Mouse (Mus musculus) common myeloid progenitor, adult 5-6 weeks (primary cell): ENCODE data around the gene Krt27. TPM values are rescaled to one million over a fixed set of nuclear protein-coding genes. Genes with fewer than 3 reads are reported as not detected.
A peak's percentile ranks its signal among the peaks of the same experiment; 100 is the strongest.

Experiments used
- ATAC-seq: replicated peaks from 2 replicates; pipeline ENCODE4 v1.8.0; 2016; ENCODE audit warnings: low read depth, mild to moderate bottlenecking, moderate TSS enrichment, inconsistent platforms; ENCODE audit not compliant: poor library complexity, severe bottlenecking
- total RNA-seq: library from RNA; stranded (forward); fragments of 200-1000, 187-1606 nt; gene quantifications from 2 replicates; pipeline ENCODE4 v1.2.3, GENCODE M21; 2017

Gene Krt27
- total RNA-seq, 1 experiment from 2014 or later = not detected

DNA sequence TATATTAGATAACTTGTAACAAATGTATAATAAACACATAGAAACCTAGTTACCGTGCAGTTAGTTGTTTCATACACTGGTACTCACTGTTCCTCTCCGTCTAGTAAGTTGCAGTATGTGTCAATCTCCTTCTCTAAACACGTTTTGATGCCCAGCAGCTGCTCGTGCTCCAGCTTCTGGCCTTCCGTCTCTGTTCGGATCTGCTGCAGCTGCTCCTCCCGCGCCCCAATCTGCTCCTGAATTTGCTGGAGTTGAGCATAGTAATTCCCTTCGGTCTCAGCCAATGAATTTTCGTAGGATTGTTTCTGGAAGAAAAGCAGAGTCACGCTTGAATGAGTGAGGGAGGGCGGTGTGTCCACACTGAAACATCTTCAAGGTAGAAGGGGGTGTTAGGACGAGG, 17.5 kb downstream of the Krt27 start:
- ATAC-seq = no peak

DNA sequence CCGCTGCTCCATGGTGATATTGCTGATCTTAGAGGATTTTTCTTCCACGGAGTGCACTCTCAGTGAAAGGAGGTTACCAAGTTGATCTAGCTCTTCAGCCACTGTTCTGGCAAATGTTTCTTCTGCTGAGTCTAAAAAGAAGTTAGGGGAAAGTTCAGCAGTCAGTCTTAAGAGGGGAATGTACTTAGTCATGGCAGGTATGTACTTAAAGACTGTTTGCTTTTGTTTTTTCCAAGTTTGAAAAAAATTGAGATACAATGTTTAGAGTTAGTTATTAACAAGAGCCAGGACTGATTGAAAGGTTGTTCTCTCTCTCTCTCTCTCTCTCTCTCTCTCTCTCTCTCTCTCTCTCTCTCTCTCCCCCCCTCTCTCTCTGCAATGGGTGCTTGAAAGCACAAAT, 21.2 kb downstream of the Krt27 start:
- no peak for ATAC-seq

DNA sequence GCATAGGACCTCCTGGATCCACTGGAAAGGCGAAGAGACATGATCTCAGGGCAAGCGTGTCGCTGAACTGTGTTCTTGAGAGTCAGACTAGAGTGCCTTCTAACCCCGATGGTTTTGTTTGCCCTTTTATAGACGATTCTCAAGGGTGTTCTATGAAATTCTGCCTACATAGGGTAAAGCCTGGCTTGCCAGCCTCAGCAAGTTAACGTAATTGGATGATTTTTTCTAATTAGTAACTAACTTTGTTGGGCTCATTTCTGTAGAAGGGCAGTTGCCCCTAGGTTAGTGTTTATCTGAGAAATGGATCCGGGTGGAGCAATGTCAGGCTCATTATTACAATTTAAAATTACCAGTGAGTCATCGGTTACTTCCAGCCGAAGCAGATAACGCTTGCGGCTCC, 28.1 kb downstream of the Krt27 start, which contains the start of gene Krt25:
TSS of gene Krt25 (minus strand) at position 101 of the 400 bp plus-strand sequence.
- no peak for ATAC-seq

DNA sequence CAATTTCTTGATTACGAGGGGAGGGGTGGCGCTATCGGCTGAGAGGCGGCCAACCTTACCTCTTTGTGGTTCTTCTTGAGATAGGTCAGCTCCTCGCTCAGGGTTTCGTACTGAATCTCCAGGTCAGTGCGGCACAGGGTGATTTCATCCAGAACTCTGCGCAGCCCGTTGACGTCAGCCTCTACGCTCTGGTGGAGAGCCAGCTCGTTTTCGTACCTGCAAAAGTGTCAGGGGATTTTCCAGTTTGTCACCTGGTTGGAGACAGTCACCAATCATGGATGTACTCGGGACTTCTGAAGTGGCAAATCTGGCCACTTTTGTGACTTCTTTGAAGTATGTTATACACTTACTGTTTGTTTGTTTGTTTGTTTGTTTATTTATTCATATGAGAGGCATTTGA, 29.8 kb downstream of the Krt27 start:
- ATAC-seq = no peak

DNA sequence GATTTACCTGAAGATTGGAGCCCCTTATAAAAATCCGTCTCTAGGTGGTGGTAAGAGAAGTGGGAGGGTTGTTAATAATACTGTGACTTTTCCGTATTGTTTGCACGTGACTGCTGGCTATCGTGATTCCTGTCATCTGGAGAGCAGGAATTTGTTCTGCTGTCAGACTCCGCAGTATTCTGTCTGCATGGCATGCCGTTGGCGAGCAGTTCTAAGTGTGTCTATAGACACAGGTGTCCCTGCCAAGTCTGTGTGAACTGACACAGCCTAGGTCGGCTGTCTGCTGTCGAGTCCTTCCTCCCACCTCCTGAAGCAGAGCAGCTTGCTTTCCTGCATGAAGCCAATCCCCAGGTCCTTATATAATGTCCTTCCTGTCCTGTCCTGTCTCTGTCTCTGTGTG, 31.8 kb downstream of the Krt27 start:
- ATAC-seq = no peak

DNA sequence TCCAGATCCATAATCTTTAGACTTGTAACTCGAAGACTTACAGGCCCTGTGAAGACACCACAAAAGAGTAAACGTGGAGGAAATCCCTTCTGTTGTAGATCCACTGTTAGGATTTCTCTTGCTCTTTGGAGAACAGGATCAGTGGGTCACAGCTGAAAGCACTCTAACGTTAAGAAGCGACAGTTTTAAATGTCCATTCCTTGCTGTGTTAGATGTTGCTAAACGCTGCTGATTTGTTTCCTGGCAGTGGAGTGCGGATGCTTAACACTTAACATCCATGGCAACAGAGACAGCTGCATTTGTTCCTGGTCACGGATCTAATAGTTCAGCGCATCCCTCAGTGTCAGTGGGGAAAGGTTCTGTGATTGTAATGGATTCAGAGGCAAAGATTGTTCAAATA, 34.4 kb downstream of the Krt27 start:
- no peak for ATAC-seq

DNA sequence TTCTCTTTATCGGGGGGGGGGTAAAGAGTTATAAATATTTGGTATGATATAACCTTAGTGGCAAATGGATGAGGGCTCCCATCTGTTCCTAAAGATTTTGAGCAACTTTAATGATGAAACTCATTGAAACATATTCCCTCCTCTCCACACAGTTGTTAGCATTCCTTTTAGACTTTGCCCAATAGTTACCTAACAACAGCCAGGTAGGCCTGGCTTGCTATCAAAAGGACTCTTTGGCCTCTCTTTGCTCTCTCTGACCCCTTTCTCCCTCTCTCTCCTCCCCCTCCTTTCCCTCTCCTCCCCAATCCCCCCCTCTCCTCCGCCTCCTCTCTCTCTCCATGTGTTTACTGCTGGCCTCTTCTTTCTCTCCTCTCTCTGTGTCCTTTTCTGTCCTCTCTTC, 36.3 kb downstream of the Krt27 start:
- ATAC-seq = no peak

DNA sequence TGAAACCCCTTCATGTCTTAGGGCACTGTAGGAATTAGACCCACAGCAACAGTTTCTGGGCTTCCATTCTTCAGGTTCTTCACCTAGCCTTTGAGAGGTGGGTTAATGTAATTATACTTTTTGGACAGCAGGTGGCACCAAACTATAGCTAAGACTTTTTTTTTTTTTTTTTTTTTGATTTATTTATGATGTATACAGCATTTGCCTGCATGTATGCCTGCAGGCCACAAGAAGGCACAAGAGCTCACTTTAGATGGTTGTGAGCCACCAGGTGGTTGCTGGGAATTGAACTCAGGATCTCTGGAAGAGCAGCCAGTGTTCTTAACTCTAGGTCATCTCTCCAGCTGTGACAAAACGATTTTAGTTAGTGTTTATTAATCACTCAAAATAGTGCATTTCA, 40.0 kb downstream of the Krt27 start:
- peak; percentile 68 for ATAC-seq

DNA sequence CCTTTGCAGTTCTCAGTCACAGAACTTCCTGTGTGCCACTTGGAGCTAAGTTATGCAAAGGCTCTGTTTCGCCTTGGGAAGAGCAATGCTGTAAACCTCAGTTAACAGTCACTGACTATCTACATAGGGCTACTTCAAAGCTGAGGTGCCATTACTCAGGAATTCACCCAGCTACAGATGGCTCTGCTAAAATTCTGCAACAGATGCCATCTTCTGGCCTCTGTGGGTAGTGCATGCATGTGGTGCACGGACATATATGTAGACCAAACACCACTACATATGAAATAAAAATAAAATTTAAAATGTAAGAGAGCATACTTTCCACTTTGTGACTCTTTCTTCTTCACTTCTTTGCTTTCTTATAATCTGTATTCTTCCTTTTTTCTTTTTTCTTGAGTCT, 43.3 kb downstream of the Krt27 start:
- ATAC-seq = peak; percentile 84

Other genes starting within 250 kb of the Krt27 start
- not detected in 2 replicates for gene Ccr7, start 196.0 kb downstream of the Krt27 start, total RNA-seq
- 222 and 341 TPM in 2 replicates for gene Smarce1, start 120.1 kb downstream of the Krt27 start, total RNA-seq
- gene Krt222, start 107.0 kb downstream of the Krt27 start, total RNA-seq = not detected in 2 replicates
- not detected in 2 replicates for gene Krt24, start 65.8 kb downstream of the Krt27 start, total RNA-seq
- not detected in 2 replicates for gene Krt25, start 28.2 kb downstream of the Krt27 start, total RNA-seq
- gene Krt26, start 13.1 kb downstream of the Krt27 start, total RNA-seq = not detected in 2 replicates
- gene Krt28, start 23.8 kb upstream of the Krt27 start, total RNA-seq = not detected in 2 replicates
- gene Krt10, start 38.3 kb upstream of the Krt27 start, total RNA-seq = 0.50 TPM in 1 of 2 replicates, not detected in the other
- not detected in 2 replicates for gene Krt12, start 71.2 kb upstream of the Krt27 start, total RNA-seq
- gene Krt20, start 87.0 kb upstream of the Krt27 start, total RNA-seq = not detected in 2 replicates
- gene Krt23, start 142.0 kb upstream of the Krt27 start, total RNA-seq = not detected in 2 replicates
- not detected in 2 replicates for gene Krt39, start 170.2 kb upstream of the Krt27 start, total RNA-seq
- not detected in 2 replicates for gene Krt40, start 192.1 kb upstream of the Krt27 start, total RNA-seq
- gene Krtap3-3, start 199.8 kb upstream of the Krt27 start, total RNA-seq = not detected in 2 replicates
- gene Krtap3-2, start 205.7 kb upstream of the Krt27 start, total RNA-seq = not detected in 2 replicates
- gene Gm11939, start 208.4 kb upstream of the Krt27 start, total RNA-seq = not detected in 2 replicates
- not detected in 2 replicates for gene Krtap3-1, start 215.5 kb upstream of the Krt27 start, total RNA-seq
- not detected in 2 replicates for gene Krtap1-5, start 229.9 kb upstream of the Krt27 start, total RNA-seq
- gene Krtap1-4, start 232.6 kb upstream of the Krt27 start, total RNA-seq = not detected in 2 replicates
- gene Krtap1-3, start 240.2 kb upstream of the Krt27 start, total RNA-seq = not detected in 2 replicates
- gene Krtap9-3, start 247.0 kb upstream of the Krt27 start, total RNA-seq = not detected in 2 replicates